Mouse (Mus musculus) intestine, postnatal 0 days (tissue): Measurements from ENCODE around the gene B430218F22Rik. TPM values are rescaled to one million over a fixed set of nuclear protein-coding genes. Genes with fewer than 3 reads are reported as not detected.
A peak's percentile ranks its signal among the peaks of the same experiment; 100 is the strongest.

Experiments used
- ATAC-seq: fragments of 200-750 bp; cut with Nextera tagmentation; 2 replicates; pipeline ENCODE4 v1.8.0; 2017; ENCODE audit warnings: mild to moderate bottlenecking, moderate TSS enrichment, moderate library complexity
- H3K27ac ChIP-seq: fragments of 300-500 bp; sonication (generic); 2 replicates; pipeline ENCODE4 v1.5.1; 2014; ENCODE audit warnings: mild to moderate bottlenecking, low read depth, low read length, moderate library complexity
- H3K27me3 ChIP-seq: fragments of 300-500 bp; sonication (generic); replicated peaks from 2 replicates; pipeline ENCODE4 v1.6.1; 2014; ENCODE audit warnings: low read length, mixed read lengths; ENCODE audit not compliant: control insufficient read depth, insufficient read depth
- H3K36me3 ChIP-seq: fragments of 300-500 bp; sonication (generic); 2 replicates; pipeline ENCODE4 v1.6.1; 2014; ENCODE audit warnings: mild to moderate bottlenecking, moderate library complexity; ENCODE audit not compliant: control insufficient read depth, insufficient read depth
- H3K4me1 ChIP-seq: fragments of 300-500 bp; sonication (generic); replicated peaks from 2 replicates; pipeline ENCODE4 v1.6.1; 2014; ENCODE audit warnings: antibody characterized with exemption, low read length, mixed read lengths; ENCODE audit not compliant: control insufficient read depth, insufficient read depth
- H3K4me2 ChIP-seq: fragments of 300-500 bp; sonication (generic); replicated peaks from 2 replicates; pipeline ENCODE4 v1.6.1; 2014; ENCODE audit warnings: low read depth, mild to moderate bottlenecking, moderate library complexity
- H3K4me3 ChIP-seq: fragments of 300-500 bp; sonication (generic); 2 replicates; pipeline ENCODE4 v1.5.1; 2014; ENCODE audit warnings: low read depth, low read length
- H3K9ac ChIP-seq: fragments of 300-500 bp; sonication (generic); 2 replicates; pipeline ENCODE4 v1.6.1; 2014; ENCODE audit warnings: mild to moderate bottlenecking, low read depth, low read length
- H3K9me3 ChIP-seq: fragments of 300-500 bp; sonication (generic); 2 replicates; pipeline ENCODE4 v1.6.1; 2016; ENCODE audit warnings: mixed run types; ENCODE audit not compliant: control insufficient read depth
- CTCF ChIP-seq: sonication (generic); IDR thresholded peaks from 2 replicates; pipeline ENCODE4 v1.5.1; 2016; ENCODE audit warnings: low read depth, mild to moderate bottlenecking, control low read depth, antibody characterized with exemption, moderate library complexity
- WGBS: fragments of 180-500 bp; shearing (Covaris S2); extraction: QIAGEN DNeasy Blood & Tissue Kit; methylation state at CpG from one replicate; pipeline ENCODE4 v1.1.7; 2014; 5-methylcytosine and 5-hydroxymethylcytosine counted together
- polyA plus RNA-seq: library from polyadenylated mRNA; unstranded; fragments of >200 nt; fragmentation: Nextera tagmentation; extraction: Ambion mirVana; gene quantifications from 2 replicates; pipeline ENCODE4 v1.2.1, GENCODE M21; 2015

Gene B430218F22Rik
- polyA plus RNA-seq: 0.63 and 0.93 TPM in 2 replicates

DNA sequence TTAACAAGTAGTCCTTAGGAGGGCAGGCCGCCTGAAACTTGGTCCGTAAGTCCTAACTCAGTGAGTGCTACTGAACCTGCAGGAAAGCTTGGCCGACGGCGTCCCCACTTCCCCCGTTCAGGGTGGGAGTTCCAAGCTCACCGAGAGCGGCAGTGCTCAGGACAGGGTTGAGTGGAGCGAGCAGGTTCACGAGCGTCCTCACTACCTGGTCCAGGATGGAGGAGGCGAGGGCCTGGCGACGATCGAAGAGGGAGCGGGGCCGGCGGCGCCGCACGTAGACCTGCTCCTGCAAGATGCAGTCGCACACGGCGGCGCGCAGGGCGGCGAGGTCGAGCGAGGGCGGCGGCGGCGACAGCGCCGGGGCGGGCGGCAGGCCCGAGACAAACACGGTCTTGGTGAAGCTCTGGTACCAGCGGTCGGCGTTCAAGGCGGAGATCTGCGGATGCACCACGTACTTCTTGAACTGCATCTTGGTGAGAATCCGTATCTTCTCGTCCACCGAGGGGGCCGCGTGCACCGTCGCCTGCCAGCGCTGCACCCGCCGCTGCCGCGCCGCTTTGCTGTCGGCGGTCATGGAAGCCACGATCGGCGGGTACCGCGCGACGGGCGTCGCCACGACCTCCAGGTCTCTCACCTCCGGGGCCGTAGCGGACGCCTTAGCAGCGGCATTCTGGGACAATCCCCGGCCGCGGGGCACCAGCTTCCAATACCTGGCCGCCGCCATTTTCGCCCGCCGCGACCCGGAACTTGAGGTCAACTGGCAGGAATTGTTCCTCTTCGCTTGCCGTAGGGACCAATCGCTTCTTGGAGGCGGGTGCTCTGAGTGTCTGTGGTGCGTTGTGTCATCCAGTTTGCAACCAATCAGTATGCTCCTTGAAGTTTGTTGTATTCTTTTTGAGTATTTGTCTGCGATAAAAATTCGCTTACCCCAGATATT is at the start of gene B430218F22Rik, which contains the start of gene Mrps30:
TSS of gene B430218F22Rik (plus strand) at position 120 of the 937 bp plus-strand sequence.
TSS of gene Mrps30 (minus strand) at position 742 of the 937 bp plus-strand sequence.
- TF ChIP-seq CTCF: no peak
- under 1% methylated on average over 93 of the region's 93 CpGs for WGBS
- H3K36me3 ChIP-seq: peaks cover 22% of the 10 kb centered on the region
- peak within 1 kb of the TSS; percentile 80 for H3K9ac ChIP-seq
- H3K4me3 ChIP-seq: peak within 1 kb of the TSS; percentile 98
- peak; percentile 98 for ATAC-seq
- H3K4me2 ChIP-seq: peak within 1 kb of the TSS; percentile 93
- peak within 1 kb of the TSS; percentile 57 for H3K27ac ChIP-seq
- no peaks in the 10 kb centered on the region for H3K9me3 ChIP-seq
- H3K27me3 ChIP-seq: no peaks in the 10 kb centered on the region
- no peaks in the 10 kb centered on the region for H3K4me1 ChIP-seq

DNA sequence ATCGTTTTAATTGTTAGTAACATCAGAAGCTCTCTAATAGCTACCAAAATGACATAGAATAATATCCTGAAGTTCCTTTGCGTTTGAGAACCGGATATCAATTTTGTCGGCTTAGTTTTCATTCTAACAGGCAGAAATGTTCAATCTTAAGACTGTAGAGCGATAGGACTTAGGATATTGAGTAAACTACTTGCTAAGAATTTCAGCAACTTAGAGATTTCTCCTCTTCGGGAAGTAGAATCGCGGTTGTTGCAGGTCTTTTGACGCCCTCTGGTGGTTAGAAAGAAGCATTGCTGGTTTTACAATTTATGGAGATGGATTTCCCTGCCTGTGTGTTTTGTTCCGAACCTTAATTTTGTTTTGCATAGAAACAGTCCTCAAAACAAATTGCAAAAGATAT is 36.2 kb upstream of the B430218F22Rik start:
- Histone ChIP-seq H3K27me3 (no peaks in the 10 kb centered on the region), H3K36me3 (no peaks in the 10 kb centered on the region), H3K4me3 (no peak overlapping the region), H3K4me2 (no peak overlapping the region), H3K4me1 (no peaks in the 10 kb centered on the region), H3K9ac (no peak overlapping the region), H3K9me3 (no peaks in the 10 kb centered on the region), H3K27ac (no peak overlapping the region)
- peak; percentile 85 for TF ChIP-seq CTCF
- 22% methylated on average over 10 of the region's 10 CpGs for WGBS
- ATAC-seq: no peak

DNA sequence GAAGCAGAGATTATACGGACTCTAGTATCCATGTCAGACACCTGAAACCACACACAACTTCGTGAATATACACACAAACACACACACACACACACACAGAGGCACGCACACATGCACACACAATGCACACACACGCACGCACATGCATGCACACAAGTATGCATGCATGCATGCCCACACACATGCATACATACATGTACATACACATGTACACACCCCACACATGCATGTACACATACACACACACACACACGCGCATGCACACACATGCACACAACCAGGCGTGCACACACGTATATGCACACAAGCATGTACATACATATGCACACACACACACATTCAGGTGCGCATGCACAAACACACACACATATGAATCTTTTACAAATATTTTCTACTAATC is 35.6 kb upstream of the B430218F22Rik start:
- no peak overlapping the region for H3K9ac ChIP-seq
- no peak for TF ChIP-seq CTCF
- H3K36me3 ChIP-seq: no peaks in the 10 kb centered on the region
- H3K27ac ChIP-seq: no peak overlapping the region
- 92% methylated on average over 10 of the region's 10 CpGs for WGBS
- no peak overlapping the region for H3K4me2 ChIP-seq
- ATAC-seq: no peak
- H3K4me3 ChIP-seq: no peak overlapping the region
- H3K9me3 ChIP-seq: no peaks in the 10 kb centered on the region
- no peaks in the 10 kb centered on the region for H3K27me3 ChIP-seq
- H3K4me1 ChIP-seq: no peaks in the 10 kb centered on the region

DNA sequence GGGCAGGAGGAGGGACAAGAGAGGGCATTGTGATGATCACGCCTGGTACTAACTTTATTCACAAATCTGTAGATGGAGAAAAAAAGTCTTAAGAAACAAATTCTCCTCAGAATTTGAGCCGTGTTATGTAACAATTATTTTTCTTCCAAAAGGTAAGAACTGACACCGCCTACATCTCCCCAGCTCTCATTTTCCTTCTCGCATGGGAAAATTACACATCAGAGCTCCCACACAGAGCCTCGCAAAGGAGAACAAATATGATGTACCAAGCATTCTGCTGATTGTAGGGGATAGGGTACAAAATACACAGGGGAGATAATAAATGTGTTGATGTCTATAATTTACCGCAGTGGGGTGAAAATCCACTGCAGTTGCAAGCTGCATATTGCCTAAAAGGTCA is 23.1 kb upstream of the B430218F22Rik start:
- H3K27ac ChIP-seq: no peak overlapping the region
- H3K36me3 ChIP-seq: no peaks in the 10 kb centered on the region
- ATAC-seq: no peak
- no peak overlapping the region for H3K4me2 ChIP-seq
- TF ChIP-seq CTCF: no peak
- H3K27me3 ChIP-seq: no peaks in the 10 kb centered on the region
- H3K9ac ChIP-seq: no peak overlapping the region
- H3K4me3 ChIP-seq: no peak overlapping the region
- H3K9me3 ChIP-seq: no peaks in the 10 kb centered on the region
- WGBS: 82% methylated on average over 6 of the region's 6 CpGs
- H3K4me1 ChIP-seq: no peaks in the 10 kb centered on the region

DNA sequence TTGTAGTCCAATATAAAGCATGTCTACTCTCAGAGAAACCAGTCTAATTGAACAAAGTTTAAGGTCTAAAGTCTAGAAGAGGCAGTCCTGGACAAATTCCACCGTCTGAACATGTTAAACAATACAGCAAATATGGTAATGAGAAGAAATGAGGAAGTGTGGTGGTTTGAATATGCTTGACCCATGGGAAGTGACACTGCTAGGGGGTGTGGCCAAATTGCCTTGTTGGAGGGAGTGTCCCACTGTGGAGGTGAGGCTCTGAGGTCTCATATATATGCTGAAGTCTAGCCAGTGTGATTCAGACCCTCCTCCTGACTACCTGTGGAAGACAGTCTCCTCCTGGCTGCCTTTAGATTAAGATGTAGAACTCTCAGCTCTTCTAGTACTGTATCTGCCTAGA is 20.7 kb upstream of the B430218F22Rik start:
- 22% methylated on average over 1 of the region's 1 CpGs for WGBS
- no peak for TF ChIP-seq CTCF
- peak; percentile 77 for ATAC-seq

DNA sequence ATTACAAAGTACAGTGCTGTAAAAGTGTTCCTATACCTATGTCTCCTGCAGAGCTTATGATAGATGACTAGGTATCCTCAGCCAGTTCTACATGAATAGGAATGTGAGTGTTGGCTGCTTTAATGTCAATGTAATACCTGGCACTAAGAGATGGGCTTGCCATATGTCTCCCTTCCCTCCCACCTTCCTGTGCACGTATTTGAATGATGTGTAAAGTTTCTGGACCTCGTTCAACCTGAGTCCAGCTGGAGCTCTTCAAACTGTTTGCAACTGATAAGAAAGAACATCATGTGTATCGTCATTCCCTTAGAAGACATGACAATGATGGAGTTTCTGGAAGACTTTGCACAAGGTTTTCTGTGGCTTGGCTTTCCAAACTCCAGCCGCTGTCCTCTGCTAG is 13.6 kb upstream of the B430218F22Rik start:
- Histone ChIP-seq H3K9me3 (no peaks in the 10 kb centered on the region), H3K4me2 (no peak overlapping the region), H3K4me1 (no peaks in the 10 kb centered on the region), H3K9ac (no peak overlapping the region), H3K27ac (no peak overlapping the region), H3K36me3 (peaks cover 7% of the 10 kb centered on the region), H3K27me3 (no peaks in the 10 kb centered on the region), H3K4me3 (no peak overlapping the region)
- no peak for TF ChIP-seq CTCF
- no peak for ATAC-seq
- WGBS: 73% methylated on average over 4 of the region's 4 CpGs

More for the DNA sequence above, 20.7 kb upstream of the B430218F22Rik start:
- Histone ChIP-seq H3K9ac (no peak overlapping the region), H3K36me3 (no peaks in the 10 kb centered on the region), H3K27me3 (no peaks in the 10 kb centered on the region), H3K4me1 (no peaks in the 10 kb centered on the region), H3K9me3 (no peaks in the 10 kb centered on the region), H3K4me2 (no peak overlapping the region), H3K27ac (no peak overlapping the region), H3K4me3 (no peak overlapping the region)
